Mouse (Mus musculus) cortical plate, adult 2 months (tissue): ENCODE measurements around the gene Pip5kl1.
A peak's percentile ranks its signal among the peaks of the same experiment; 100 is the strongest.

Experiments
- CTCF ChIP-seq: fragments of 200-500 bp; IDR thresholded peaks from 2 replicates; pipeline ENCODE4 v1.5.1; 2011; ENCODE audit warnings: mild to moderate bottlenecking, control low read depth, low read length; ENCODE audit not compliant: insufficient read depth; ENCODE audit errors: extremely low read depth
- POLR2A ChIP-seq: fragments of 200-500 bp; IDR thresholded peaks from 2 replicates; pipeline ENCODE4 v1.6.1; 2011; ENCODE audit warnings: mild to moderate bottlenecking, low read length, control low read depth; ENCODE audit not compliant: insufficient read depth; ENCODE audit errors: extremely low read depth

DNA sequence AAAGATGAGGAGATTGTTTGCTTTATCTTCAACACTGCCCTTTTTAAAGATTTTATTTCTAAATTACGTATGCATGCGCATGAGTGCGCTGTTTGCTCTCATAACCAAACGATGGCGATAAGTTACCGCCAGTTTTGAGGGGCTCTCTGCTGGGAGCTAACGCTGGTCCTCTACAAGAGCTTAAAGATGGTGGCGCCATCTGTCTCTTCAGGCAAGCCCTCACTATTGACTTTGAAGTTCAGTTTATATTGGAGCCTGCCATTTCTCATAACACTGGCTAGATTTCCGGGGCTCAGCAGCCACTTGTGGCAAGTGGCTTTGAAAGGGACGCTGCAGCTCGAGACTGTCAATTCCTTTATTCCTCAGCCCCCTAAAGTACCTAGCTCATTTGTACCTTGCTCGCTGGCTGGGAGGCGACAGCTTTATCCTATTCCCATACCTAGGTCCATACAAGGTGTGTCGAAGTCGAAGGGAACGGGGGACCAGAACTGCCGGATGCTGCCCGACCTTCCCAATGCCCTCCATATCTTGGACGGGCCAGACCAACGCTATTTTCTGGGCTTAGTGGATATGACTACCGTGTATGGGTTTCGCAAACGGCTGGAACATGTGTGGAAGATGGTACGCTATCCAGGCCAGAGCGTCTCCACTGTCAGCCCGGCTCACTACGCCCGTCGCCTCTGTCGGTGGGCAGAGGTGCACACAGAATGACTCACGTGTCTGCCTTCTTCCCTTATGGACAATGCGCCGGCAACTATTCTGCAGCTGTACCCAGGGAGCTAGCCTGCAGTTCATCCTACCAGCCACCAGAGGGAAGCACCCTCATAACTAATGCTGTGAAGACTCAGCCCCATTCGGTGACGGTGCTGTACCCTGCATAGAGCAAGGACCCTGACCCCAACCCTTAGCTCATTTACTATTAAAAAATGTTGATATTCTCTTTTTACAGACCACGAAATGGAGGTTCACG lies 8.5 kb downstream of the Pip5kl1 start:
- TF ChIP-seq POLR2A: no peak
- TF ChIP-seq CTCF: peak; percentile 97
